Mouse (Mus musculus): Measurements from ENCODE around the gene Aldh4a1.

DNA sequence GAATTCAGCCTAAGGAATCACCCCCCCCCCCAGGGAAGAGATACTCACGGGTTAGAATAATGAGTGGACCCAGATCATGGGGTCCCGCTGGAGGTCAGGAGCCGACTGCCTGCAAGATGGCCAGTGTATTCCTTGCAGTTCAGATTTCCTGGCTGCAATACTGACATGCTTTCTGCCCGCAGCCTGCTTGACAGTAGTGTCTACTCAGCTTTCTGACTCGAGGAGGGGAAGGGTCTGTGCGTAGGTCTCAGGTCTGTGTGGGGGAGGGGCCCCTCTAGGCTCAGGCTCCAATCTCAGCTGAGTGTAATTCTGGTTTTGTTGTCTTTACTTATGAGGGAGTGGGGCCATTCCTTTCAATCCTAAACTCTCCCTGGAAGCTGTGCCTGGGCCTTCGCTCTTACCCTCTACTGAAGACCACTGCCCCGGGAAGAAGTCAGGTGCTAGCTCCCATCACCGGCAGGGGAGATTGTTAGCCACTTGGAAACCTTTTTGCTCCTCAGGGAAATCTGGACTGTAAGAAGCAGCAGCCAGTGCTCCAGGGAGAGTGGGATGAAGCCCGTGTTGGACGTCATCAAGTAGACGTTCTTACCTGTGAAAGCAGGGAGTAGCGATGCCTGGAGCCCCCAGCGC, 46.3 kb upstream of the Aldh4a1 start:
- TF ChIP-seq CTCF (IDR thresholded peaks at IDR 0.05; ENCODE audit: control insufficient read depth, insufficient read depth, insufficient read length) (no peak), USF1 (IDR thresholded peaks at IDR 0.05; ENCODE audit: low read depth) (no peak), MYOD1 (IDR thresholded peaks at IDR 0.05; ENCODE audit: control insufficient read depth, insufficient read length, low read depth) (no peak), MYOG (IDR thresholded peaks at IDR 0.05; ENCODE audit: control insufficient read depth, extremely low read depth, insufficient read length) (no peak), CEBPB (IDR thresholded peaks at IDR 0.05; ENCODE audit: low read depth) (no peak)

Measured in C2C12 (cell line).